Mouse (Mus musculus) neural tube, embryonic 14.5 days (tissue): Measurements from ENCODE around the gene Slc44a2. TPM values are rescaled to one million over a fixed set of nuclear protein-coding genes. Genes with fewer than 3 reads are reported as not detected.
A peak's percentile ranks its signal among the peaks of the same experiment; 100 is the strongest.

Experiments
- ATAC-seq: fragments of 200-750 bp; cut with Nextera tagmentation; 2 replicates; pipeline ENCODE4 v1.8.0; 2017; ENCODE audit warnings: low read depth, mild to moderate bottlenecking, moderate TSS enrichment, moderate library complexity
- H3K27ac ChIP-seq: fragments of 300-500 bp; sonication (generic); 2 replicates; pipeline ENCODE4 v1.5.1; 2014; ENCODE audit warnings: low read depth, mild to moderate bottlenecking, control low read depth, low read length, moderate library complexity, mixed read lengths
- H3K27me3 ChIP-seq: fragments of 300-500 bp; sonication (generic); 2 replicates; pipeline ENCODE4 v1.6.1; 2014; ENCODE audit warnings: low read length; ENCODE audit not compliant: control insufficient read depth, insufficient read depth
- H3K36me3 ChIP-seq: fragments of 300-500 bp; sonication (generic); 2 replicates; pipeline ENCODE4 v1.6.1; 2014; ENCODE audit warnings: low read length, mixed read lengths; ENCODE audit not compliant: control insufficient read depth, insufficient read depth
- H3K4me1 ChIP-seq: fragments of 300-500 bp; sonication (generic); 2 replicates; pipeline ENCODE4 v1.6.1; 2014; ENCODE audit warnings: low read length; ENCODE audit not compliant: control insufficient read depth, insufficient read depth
- H3K4me2 ChIP-seq: fragments of 300-500 bp; sonication (generic); 2 replicates; pipeline ENCODE4 v1.6.1; 2014; ENCODE audit warnings: mild to moderate bottlenecking, low read depth, low read length, control low read depth
- H3K4me3 ChIP-seq: fragments of 300-500 bp; sonication (generic); 2 replicates; pipeline ENCODE4 v1.5.1; 2014; ENCODE audit warnings: low read depth, low read length, control low read depth, mixed read lengths
- H3K9ac ChIP-seq: fragments of 300-500 bp; sonication (generic); replicated peaks from 2 replicates; pipeline ENCODE4 v1.6.1; 2014; ENCODE audit warnings: low read depth, mild to moderate bottlenecking, control low read depth, low read length, mixed read lengths
- H3K9me3 ChIP-seq: fragments of 300-500 bp; sonication (generic); 2 replicates; pipeline ENCODE4 v1.6.1; 2016; ENCODE audit warnings: low read length; ENCODE audit not compliant: control insufficient read depth
- WGBS: fragments of 180-500 bp; shearing (Covaris S2); extraction: QIAGEN DNeasy Blood & Tissue Kit; methylation state at CpG from one replicate; pipeline ENCODE4 v1.1.7; 2014; 5-methylcytosine and 5-hydroxymethylcytosine counted together
- polyA plus RNA-seq: library from polyadenylated mRNA; unstranded; fragments of >200 nt; fragmentation: Nextera tagmentation; extraction: Ambion mirVana; gene quantifications from 2 replicates; pipeline ENCODE4 v1.2.1, GENCODE M21; 2014

Gene Slc44a2
- polyA plus RNA-seq, 1 experiment from 2014 or later = 67.7 TPM

GRCm38 (mm10) chr9:21324269-21324668, 3.8 kb downstream of the Slc44a2 start:
- Histone ChIP-seq H3K4me3 (no peak overlapping the region), H3K9me3 (no peaks in the 10 kb centered on the region)

GRCm38 (mm10) chr9:21327569-21327968, 7.1 kb downstream of the Slc44a2 start:
- no peak for ATAC-seq
- WGBS = 75% methylated on average over 3 of the region's 3 CpGs
- peaks cover 1% of the 10 kb centered on the region; the same call in 1 of the 2 replicates for H3K4me1 ChIP-seq

More at GRCm38 (mm10) chr9:21324269-21324668, 3.8 kb downstream of the Slc44a2 start:
- no peak for ATAC-seq
- WGBS = 90% methylated on average over 11 of the region's 11 CpGs
- H3K27ac ChIP-seq = no peak overlapping the region
- no peak overlapping the region for H3K9ac ChIP-seq
- H3K36me3 ChIP-seq = no peaks in the 10 kb centered on the region
- H3K4me1 ChIP-seq = peaks cover 10% of the 10 kb centered on the region
- no peak overlapping the region for H3K4me2 ChIP-seq
- H3K27me3 ChIP-seq = no peaks in the 10 kb centered on the region

GRCm38 (mm10) chr9:21328041-21328440, 7.5 kb downstream of the Slc44a2 start:
- H3K36me3 ChIP-seq = no peaks in the 10 kb centered on the region
- no peak overlapping the region for H3K4me2 ChIP-seq
- no peak overlapping the region for H3K4me3 ChIP-seq
- H3K4me1 ChIP-seq = peaks cover 6% of the 10 kb centered on the region; the same call in 1 of the 2 replicates
- ATAC-seq = no peak
- 82% methylated on average over 3 of the region's 3 CpGs for WGBS
- no peak overlapping the region for H3K27ac ChIP-seq
- H3K27me3 ChIP-seq = no peaks in the 10 kb centered on the region
- H3K9ac ChIP-seq = no peak overlapping the region
- no peaks in the 10 kb centered on the region for H3K9me3 ChIP-seq

More at GRCm38 (mm10) chr9:21327569-21327968, 7.1 kb downstream of the Slc44a2 start:
- H3K4me2 ChIP-seq = no peak overlapping the region
- no peak overlapping the region for H3K27ac ChIP-seq
- H3K4me3 ChIP-seq = no peak overlapping the region
- H3K27me3 ChIP-seq = no peaks in the 10 kb centered on the region
- H3K9ac ChIP-seq = no peak overlapping the region
- H3K9me3 ChIP-seq = no peaks in the 10 kb centered on the region
- H3K36me3 ChIP-seq = no peaks in the 10 kb centered on the region

- 69% methylated on average over 3 of the region's 5 CpGs for whole genome bisulfite sequencing
Measured at GRCm38 (mm10) chr9:21329041-21329440, 8.5 kb downstream of the Slc44a2 start.

GRCm38 (mm10) chr9:21329699-21330289, 9.3 kb downstream of the Slc44a2 start:
- H3K27ac ChIP-seq = no peak overlapping the region
- H3K27me3 ChIP-seq = no peaks in the 10 kb centered on the region
- no peak for ATAC-seq
- H3K9me3 ChIP-seq = no peaks in the 10 kb centered on the region
- no peak overlapping the region for H3K4me3 ChIP-seq
- no peaks in the 10 kb centered on the region for H3K36me3 ChIP-seq
- H3K4me2 ChIP-seq = no peak overlapping the region
- no peak overlapping the region for H3K9ac ChIP-seq
- H3K4me1 ChIP-seq = peaks cover 6% of the 10 kb centered on the region; the same call in 1 of the 2 replicates
- 92% methylated on average over 10 of the region's 10 CpGs for WGBS

More at GRCm38 (mm10) chr9:21329041-21329440, 8.5 kb downstream of the Slc44a2 start:
- H3K4me3 ChIP-seq = no peak overlapping the region
- peaks cover 6% of the 10 kb centered on the region; the same call in 1 of the 2 replicates for H3K4me1 ChIP-seq
- no peak overlapping the region for H3K9ac ChIP-seq
- ATAC-seq = no peak
- no peaks in the 10 kb centered on the region for H3K36me3 ChIP-seq
- no peak overlapping the region for H3K4me2 ChIP-seq
- H3K9me3 ChIP-seq = no peaks in the 10 kb centered on the region
- no peaks in the 10 kb centered on the region for H3K27me3 ChIP-seq
- H3K27ac ChIP-seq = no peak overlapping the region

GRCm38 (mm10) chr9:21331365-21332140, 11.1 kb downstream of the Slc44a2 start:
- Histone ChIP-seq H3K36me3 (no peaks in the 10 kb centered on the region), H3K4me3 (no peak overlapping the region), H3K4me2 (no peak overlapping the region), H3K9ac (no peak overlapping the region), H3K27ac (no peak overlapping the region), H3K27me3 (no peaks in the 10 kb centered on the region), H3K9me3 (no peaks in the 10 kb centered on the region), H3K4me1 (peaks cover 6% of the 10 kb centered on the region; the same call in 1 of the 2 replicates)
- 90% methylated on average over 12 of the region's 12 CpGs for WGBS
- no peak for ATAC-seq

GRCm38 (mm10) chr9:21332161-21333061, 11.9 kb downstream of the Slc44a2 start:
- Histone ChIP-seq H3K4me3 (no peak overlapping the region), H3K9ac (0 out of 2 replicates have a peak overlapping the region, but pooled peaks have one; percentile 4), H3K27me3 (no peaks in the 10 kb centered on the region), H3K4me2 (no peak overlapping the region), H3K27ac (no peak overlapping the region), H3K9me3 (no peaks in the 10 kb centered on the region), H3K4me1 (peaks cover 6% of the 10 kb centered on the region; the same call in 1 of the 2 replicates), H3K36me3 (no peaks in the 10 kb centered on the region)
- ATAC-seq = 0 out of 2 replicates have a peak, but pooled peaks have one; percentile 11
- 26% methylated on average over 9 of the region's 9 CpGs for WGBS

GRCm38 (mm10) chr9:21333523-21333922, 13.0 kb downstream of the Slc44a2 start:
- Histone ChIP-seq H3K9me3 (no peaks in the 10 kb centered on the region), H3K4me1 (peaks cover 6% of the 10 kb centered on the region; the same call in 1 of the 2 replicates), H3K4me2 (no peak overlapping the region), H3K27ac (no peak overlapping the region), H3K9ac (no peak overlapping the region), H3K4me3 (no peak overlapping the region), H3K36me3 (no peaks in the 10 kb centered on the region), H3K27me3 (no peaks in the 10 kb centered on the region)
- no peak for ATAC-seq
- 92% methylated on average over 1 of the region's 1 CpGs for WGBS
